8 mouse cellular contexts compared by ENCODE assay signal in genomic region chr14:45551121-45551768, GRCm38 (mm10). TPM values are rescaled to one million over a fixed set of nuclear protein-coding genes. Genes with fewer than 3 reads are reported as not detected.
DNase-seq lines count a peak whose midpoint lies in the region; ATAC-seq and TF ChIP-seq lines count a peak whose summit lies in the region.

No protein-coding gene starts in this region.

- no peak for TF ChIP-seq EP300 in stomach, postnatal 0 days (optimal IDR thresholded peaks at IDR 0.05)

- H3K9me3 ChIP-seq in forebrain, embryonic 15.5 days, result no peaks in the 10 kb centered on the region
- no peaks in the 10 kb centered on the region for H3K9me3 ChIP-seq in liver, embryonic 12.5 days (replicated peaks)
- no peaks in the 10 kb centered on the region for H3K9me3 ChIP-seq in stomach, postnatal 0 days (ENCODE audit: control insufficient read depth, low read length)

- H3K4me2 ChIP-seq in forebrain, embryonic 15.5 days (replicated peaks), result no peak overlapping the region
- peak overlapping the region; percentile 44 for H3K4me2 ChIP-seq in liver, embryonic 12.5 days
- no peak overlapping the region for H3K4me2 ChIP-seq in stomach, postnatal 0 days (replicated peaks; ENCODE audit: low read depth)

- H3K36me3 ChIP-seq in forebrain, embryonic 15.5 days, result no peaks in the 10 kb centered on the region
- no peaks in the 10 kb centered on the region for H3K36me3 ChIP-seq in liver, embryonic 12.5 days
- H3K36me3 ChIP-seq in stomach, postnatal 0 days (ENCODE audit: control insufficient read depth, insufficient read depth, low read length), result no peaks in the 10 kb centered on the region

- no peak for DNase-seq in gastrocnemius, adult 2 months
- no peak for DNase-seq in gastrocnemius, postnatal 25 days
- DNase-seq in urinary bladder, postnatal 14 days (ENCODE audit: low spot score), result peak; percentile 16
- DNase-seq in urinary bladder, postnatal 25 days (ENCODE audit: low spot score), result no peak
- peak; percentile 39 for DNase-seq in stomach, postnatal 0 days (ENCODE audit: low spot score)

- no peak overlapping the region for H3K4me3 ChIP-seq in gastrocnemius, adult 2 months
- no peak overlapping the region for H3K4me3 ChIP-seq in forebrain, embryonic 15.5 days
- H3K4me3 ChIP-seq in liver, embryonic 12.5 days, result no peak overlapping the region
- no peak overlapping the region for H3K4me3 ChIP-seq in stomach, postnatal 0 days (ENCODE audit: low read depth, low read length)

- H3K27ac ChIP-seq in gastrocnemius, adult 2 months, result no peak overlapping the region
- no peak overlapping the region for H3K27ac ChIP-seq in forebrain, embryonic 15.5 days (replicated peaks)
- no peak overlapping the region for H3K27ac ChIP-seq in liver, embryonic 12.5 days
- H3K27ac ChIP-seq in stomach, postnatal 0 days (replicated peaks), result no peak overlapping the region

- H3K27me3 ChIP-seq in forebrain, embryonic 15.5 days, result no peaks in the 10 kb centered on the region
- peaks cover 18% of the 10 kb centered on the region for H3K27me3 ChIP-seq in liver, embryonic 12.5 days (replicated peaks)
- H3K27me3 ChIP-seq in stomach, postnatal 0 days (ENCODE audit: control insufficient read depth, insufficient read depth, low read length), result no peaks in the 10 kb centered on the region

- intact Hi-C loops in gastrocnemius, adult 2 months (cut with DNase I), result no loop called here

- peak; percentile 79 for ATAC-seq in forebrain, embryonic 15.5 days (replicated peaks)
- ATAC-seq in liver, embryonic 12.5 days, result no peak
- ATAC-seq in stomach, postnatal 0 days (ENCODE audit: low FRiP score, low TSS enrichment), result no peak
- ATAC-seq in erythroid progenitor cell, adult 5-6 weeks (replicated peaks; ENCODE audit: low FRiP score, poor library complexity, severe bottlenecking), result no peak

- no peak overlapping the region for H3K9ac ChIP-seq in forebrain, embryonic 15.5 days (replicated peaks)
- H3K9ac ChIP-seq in liver, embryonic 12.5 days, result no peak overlapping the region
- H3K9ac ChIP-seq in stomach, postnatal 0 days (ENCODE audit: low read length), result no peak overlapping the region

- 54% methylated on average over 17 of the region's 17 CpGs for WGBS in forebrain, embryonic 15.5 days
- WGBS in liver, embryonic 12.5 days (ENCODE audit: insufficient replicate concordance), result 40% methylated on average over 17 of the region's 17 CpGs
- 58% methylated on average over 17 of the region's 17 CpGs for WGBS in stomach, postnatal 0 days

- H3K4me1 ChIP-seq in forebrain, embryonic 15.5 days, result no peaks in the 10 kb centered on the region
- H3K4me1 ChIP-seq in liver, embryonic 12.5 days, result peaks cover 4% of the 10 kb centered on the region; the same call in 1 of the 2 replicates
- H3K4me1 ChIP-seq in stomach, postnatal 0 days (replicated peaks; ENCODE audit: control insufficient read depth, insufficient read depth), result no peaks in the 10 kb centered on the region

- TF ChIP-seq CTCF in gastrocnemius, adult 2 months (IDR thresholded peaks at IDR 0.05), result peak; percentile 50
- TF ChIP-seq CTCF in stomach, postnatal 0 days (IDR thresholded peaks at IDR 0.05; ENCODE audit: low read depth), result peak; percentile 72

RNA-seq across cellular contexts. Expression of gene Fermt2, which starts 21.3 kb away (rescaled TPM):
- 100 to 1,000 TPM; 214 to 243 TPM for total RNA-seq in gastrocnemius, adult 2 months (2021)
- total RNA-seq in gastrocnemius, postnatal 25 days (2021), result 100 to 1,000 TPM; 179 to 224 TPM
- 62.8 and 72.2 TPM in 2 replicates for polyA plus RNA-seq in forebrain, embryonic 15.5 days (2015; fragmentation: Nextera tagmentation; extraction: Ambion mirVana)
- polyA plus RNA-seq in liver, embryonic 12.5 days (2016; fragmentation: Nextera tagmentation; extraction: Ambion mirVana), result 37.2 and 37.3 TPM in 2 replicates
- polyA plus RNA-seq in stomach, postnatal 0 days (2015; fragmentation: Nextera tagmentation; extraction: Ambion mirVana), result 176 and 189 TPM in 2 replicates
- total RNA-seq in erythroid progenitor cell, adult 5-6 weeks (2015; ENCODE audit: low replicate concordance), result not detected in 2 replicates
- total RNA-seq in erythroid progenitor cell, adult 5-6 weeks (2017; ENCODE audit: low replicate concordance), result 0.51 and 0.91 TPM in 2 replicates

Comparison
In these comparisons a context has a peak if more than half of its experiments do, and no peak if none do; other contexts are left out.
1. DNase-seq: peak in urinary bladder, postnatal 14 days (single experiment) and stomach, postnatal 0 days (single experiment); none in gastrocnemius, adult 2 months (single experiment), gastrocnemius, postnatal 25 days (single experiment) and urinary bladder, postnatal 25 days (single experiment).
2. RNA of gene Fermt2, which starts 21.3 kb away (total RNA-seq): 214 to 243 TPM in gastrocnemius, adult 2 months and 179 to 224 TPM in gastrocnemius, postnatal 25 days; 0.51 to 0.91 TPM in erythroid progenitor cell, adult 5-6 weeks; every median in the first group is over 10 times any median in the second.